Mouse (Mus musculus): Measurements from ENCODE around the gene Trp53i13. TPM values are rescaled to one million over a fixed set of nuclear protein-coding genes. Genes with fewer than 3 reads are reported as not detected.
"Not testable (repeated sequence)": the region's sequence is repeated elsewhere in the genome, so short reads cannot be mapped to it uniquely, and the experiment has no call there.

Gene Trp53i13
- total RNA-seq (2014; fragmentation: Nextera tagmentation), result 2.5 and 3.3 TPM in 2 replicates
- total RNA-seq (2017), result 1.8 and 2.8 TPM in 2 replicates

- 0 out of 2 replicates have a peak, but pooled peaks have one; percentile 2 for ATAC-seq (replicated peaks; ENCODE audit: poor library complexity, severe bottlenecking)
Observed at GRCm38 (mm10) chr11:77515637-77516552, at the start of gene Trp53i13. Trp53i13 (minus strand) TSS chr11:77515980.

- ATAC-seq (replicated peaks; ENCODE audit: poor library complexity, severe bottlenecking), result no peak
Observed at GRCm38 (mm10) chr11:77545261-77545660, 29.5 kb upstream of the Trp53i13 start.

- no peak for ATAC-seq (replicated peaks; ENCODE audit: poor library complexity, severe bottlenecking)
Observed at GRCm38 (mm10) chr11:77532202-77532846, 16.5 kb upstream of the Trp53i13 start.

- ATAC-seq (replicated peaks; ENCODE audit: poor library complexity, severe bottlenecking), result no peak
Observed at GRCm38 (mm10) chr11:77530862-77531261, 15.1 kb upstream of the Trp53i13 start.

- ATAC-seq (replicated peaks; ENCODE audit: poor library complexity, severe bottlenecking), result no peak
Observed at GRCm38 (mm10) chr11:77529644-77530043, 13.9 kb upstream of the Trp53i13 start.

GRCm38 (mm10) chr11:77528420-77528819 is 12.6 kb upstream of the Trp53i13 start:
- ATAC-seq (replicated peaks; ENCODE audit: poor library complexity, severe bottlenecking), result not testable (repeated sequence)

GRCm38 (mm10) chr11:77525804-77526486 is 10.2 kb upstream of the Trp53i13 start:
- ATAC-seq (replicated peaks; ENCODE audit: poor library complexity, severe bottlenecking), result peak; percentile 50; the same call in 1 of the 2 replicates

GRCm38 (mm10) chr11:77520601-77521529 is 5.1 kb upstream of the Trp53i13 start:
- peak; percentile 81 for ATAC-seq (replicated peaks; ENCODE audit: poor library complexity, severe bottlenecking)

GRCm38 (mm10) chr11:77519043-77519442 is 3.3 kb upstream of the Trp53i13 start, which contains the start of gene Gm10392:
Gm10392 (minus strand) TSS chr11:77519198.
- ATAC-seq (replicated peaks; ENCODE audit: poor library complexity, severe bottlenecking), result peak; percentile 52

GRCm38 (mm10) chr11:77518051-77518798 is 2.4 kb upstream of the Trp53i13 start:
- no peak for ATAC-seq (replicated peaks; ENCODE audit: poor library complexity, severe bottlenecking)

GRCm38 (mm10) chr11:77516553-77517425 is 1.0 kb upstream of the Trp53i13 start:
- no peak for ATAC-seq (replicated peaks; ENCODE audit: poor library complexity, severe bottlenecking)

- ATAC-seq (replicated peaks; ENCODE audit: poor library complexity, severe bottlenecking), result peak; percentile 58
Observed at GRCm38 (mm10) chr11:77514832-77515636, 746 bp downstream of the Trp53i13 start, which contains the start of gene Abhd15. Abhd15 (plus strand) TSS chr11:77515121.

GRCm38 (mm10) chr11:77514281-77514831 is 1.4 kb downstream of the Trp53i13 start:
- no peak for ATAC-seq (replicated peaks; ENCODE audit: poor library complexity, severe bottlenecking)

- ATAC-seq (replicated peaks; ENCODE audit: poor library complexity, severe bottlenecking), result no peak
Observed at GRCm38 (mm10) chr11:77513811-77514170, 2.0 kb downstream of the Trp53i13 start.

GRCm38 (mm10) chr11:77512891-77513810 is 2.6 kb downstream of the Trp53i13 start:
- ATAC-seq (replicated peaks; ENCODE audit: poor library complexity, severe bottlenecking), result peak; percentile 47

GRCm38 (mm10) chr11:77511336-77511735 is 4.4 kb downstream of the Trp53i13 start:
- no peak for ATAC-seq (replicated peaks; ENCODE audit: poor library complexity, severe bottlenecking)
